Mouse (Mus musculus) mouse embryonic stem cell (cell line): ENCODE measurements around the gene Mapk11.

Experiments used
- in situ Hi-C, 2 experiments: fragments of 300-500 bp; cut with MboI; formaldehyde crosslinking; loops; 1 replicate in 1 of 2; 3 replicates in 1 of 2; pipeline ENCODE4 v1.14.3; 2019 to 2020; ENCODE audit warnings: low sequenced_read_pairs in 2 of 2, low pct_unique_long_range_greater_than_20kb in 1 of 2, mixed read lengths in 1 of 2; ENCODE audit not compliant: unreplicated experiment in 1 of 2

The Mapk11 gene

GRCm38 (mm10) chr15:89146537-89146936, 2.9 kb downstream of the Mapk11 start:
- in situ Hi-C loops = no loop called here

- in situ Hi-C loops = no loop called here
Observed at GRCm38 (mm10) chr15:89145813-89146350, 3.5 kb downstream of the Mapk11 start.

GRCm38 (mm10) chr15:89144965-89145364, 4.5 kb downstream of the Mapk11 start:
- in situ Hi-C loops = no loop called here

- in situ Hi-C loops = no loop called here
Observed at GRCm38 (mm10) chr15:89143134-89143533, 6.3 kb downstream of the Mapk11 start.

- in situ Hi-C loops = no loop called here
Observed at GRCm38 (mm10) chr15:89141905-89142304, 7.5 kb downstream of the Mapk11 start.

GRCm38 (mm10) chr15:89141443-89141842, 8.0 kb downstream of the Mapk11 start:
- in situ Hi-C loops = no loop called here

GRCm38 (mm10) chr15:89140659-89141252, 8.7 kb downstream of the Mapk11 start, which contains the start of gene Mapk12:
Mapk12 (minus strand) TSS chr15:89140703.
- in situ Hi-C loops = no loop called here

- in situ Hi-C loops = no loop called here
Observed at GRCm38 (mm10) chr15:89140048-89140658, 9.3 kb downstream of the Mapk11 start.

GRCm38 (mm10) chr15:89138531-89138930, 10.9 kb downstream of the Mapk11 start:
- in situ Hi-C loops = no loop called here

GRCm38 (mm10) chr15:89138046-89138405, 11.4 kb downstream of the Mapk11 start:
- in situ Hi-C loops = no loop called here

- in situ Hi-C loops = no loop called here
Observed at GRCm38 (mm10) chr15:89137378-89138045, 11.9 kb downstream of the Mapk11 start.

- in situ Hi-C loops = no loop called here
Observed at GRCm38 (mm10) chr15:89136461-89137155, 12.8 kb downstream of the Mapk11 start.

GRCm38 (mm10) chr15:89131316-89131715, 18.1 kb downstream of the Mapk11 start:
- in situ Hi-C loops = no loop called here

- in situ Hi-C loops = no loop called here
Observed at GRCm38 (mm10) chr15:89130245-89130644, 19.2 kb downstream of the Mapk11 start.

- in situ Hi-C loops = no loop called here
Observed at GRCm38 (mm10) chr15:89128382-89129350, 20.8 kb downstream of the Mapk11 start, which contains the start of gene Hdac10. Hdac10 (minus strand) TSS chr15:89128700.

- in situ Hi-C loops = no loop called here
Observed at GRCm38 (mm10) chr15:89127364-89127940, 22.0 kb downstream of the Mapk11 start.

GRCm38 (mm10) chr15:89126622-89127021, 22.8 kb downstream of the Mapk11 start:
- in situ Hi-C loops = no loop called here

- in situ Hi-C loops = no loop called here
Observed at GRCm38 (mm10) chr15:89125351-89125750, 24.1 kb downstream of the Mapk11 start.
